Mouse (Mus musculus) lung, postnatal 0 days (tissue): ENCODE measurements around the gene Top2a.

Experiments used
- CTCF ChIP-seq: IDR thresholded peaks from 2 replicates; pipeline ENCODE4 v1.5.1; 2016; ENCODE audit warnings: antibody characterized with exemption, mild to moderate bottlenecking
- EP300 ChIP-seq: IDR thresholded peaks from 2 replicates; pipeline ENCODE4 v1.6.1; 2016; ENCODE audit warnings: antibody characterized with exemption, mild to moderate bottlenecking, control low read depth

- TF ChIP-seq CTCF (no peak), EP300 (no peak)
Measured at GRCm38 (mm10) chr11:98985542-98985941, 38.4 kb downstream of the Top2a start.
